Mouse (Mus musculus) frontal cortex, postnatal 36 days (tissue): ENCODE measurements around the gene Neil3.
"Not testable (repeated sequence)": the region's sequence is repeated elsewhere in the genome, so short reads cannot be mapped to it uniquely, and the experiment has no call there.

Source experiments
- DNase-seq, 2 experiments: peaks; one replicate each; pipeline ENCODE4 v3.0.0; 2022; ENCODE audit warnings: low spot score in 2 of 2

Gene Neil3

GRCm38 (mm10) chr8:53538049-53538448 lies 100.8 kb downstream of the Neil3 start:
- DNase-seq: not testable (repeated sequence)
